Mouse (Mus musculus) limb, embryonic 14.5 days (tissue): Measurements from ENCODE around the gene Galnt10. TPM values are rescaled to one million over a fixed set of nuclear protein-coding genes. Genes with fewer than 3 reads are reported as not detected.
A peak's percentile ranks its signal among the peaks of the same experiment; 100 is the strongest.

Experiments used
- ATAC-seq: fragments of 200-750 bp; cut with Nextera tagmentation; 2 replicates; pipeline ENCODE4 v1.8.0; 2017; ENCODE audit warnings: low read depth, moderate number of reproducible peaks, moderate TSS enrichment; ENCODE audit not compliant: low FRiP score
- DNase-seq: peaks from one replicate; pipeline ENCODE4 v3.0.0-alpha.2; 2015; ENCODE audit warnings: low spot score
- H3K27ac ChIP-seq: fragments of 300-500 bp; sonication (generic); replicated peaks from 2 replicates; pipeline ENCODE4 v1.5.1; 2014; ENCODE audit warnings: low read depth, mild to moderate bottlenecking, low read length, moderate library complexity, mixed read lengths
- H3K27me3 ChIP-seq: fragments of 300-500 bp; sonication (generic); 2 replicates; pipeline ENCODE4 v1.6.1; 2014; ENCODE audit warnings: low read length, mixed read lengths; ENCODE audit not compliant: control insufficient read depth, insufficient read depth
- H3K36me3 ChIP-seq: fragments of 300-500 bp; sonication (generic); 2 replicates; pipeline ENCODE4 v1.6.1; 2014; ENCODE audit warnings: mild to moderate bottlenecking, low read length, moderate library complexity, mixed read lengths; ENCODE audit not compliant: control insufficient read depth, insufficient read depth
- H3K4me1 ChIP-seq: fragments of 300-500 bp; sonication (generic); 2 replicates; pipeline ENCODE4 v1.6.1; 2014; ENCODE audit warnings: antibody characterized with exemption, low read length, mixed read lengths; ENCODE audit not compliant: control insufficient read depth, insufficient read depth
- H3K4me2 ChIP-seq: fragments of 300-500 bp; sonication (generic); replicated peaks from 2 replicates; pipeline ENCODE4 v1.6.1; 2014; ENCODE audit warnings: low read depth, mild to moderate bottlenecking, low read length, moderate library complexity; ENCODE audit not compliant: severe bottlenecking
- H3K4me3 ChIP-seq: fragments of 300-500 bp; sonication (generic); replicated peaks from 2 replicates; pipeline ENCODE4 v1.5.1; 2014; ENCODE audit warnings: low read length
- H3K9ac ChIP-seq: fragments of 300-500 bp; sonication (generic); 2 replicates; pipeline ENCODE4 v1.6.1; 2014; ENCODE audit warnings: mild to moderate bottlenecking, low read depth, low read length, moderate library complexity; ENCODE audit not compliant: severe bottlenecking
- H3K9me3 ChIP-seq: fragments of 300-500 bp; sonication (generic); 2 replicates; pipeline ENCODE4 v1.6.1; 2016; ENCODE audit warnings: low read length; ENCODE audit not compliant: control insufficient read depth
- POLR2A ChIP-seq: fragments of 200-500 bp; IDR thresholded peaks from 2 replicates; pipeline ENCODE4 v1.8.0; 2012; ENCODE audit warnings: inconsistent platforms, mild to moderate bottlenecking, moderate library complexity, borderline replicate concordance; ENCODE audit not compliant: insufficient read depth, insufficient read length; ENCODE audit errors: extremely low read depth
- WGBS: fragments of 180-500 bp; shearing (Covaris S2); extraction: QIAGEN DNeasy Blood & Tissue Kit; methylation state at CpG from one replicate; pipeline ENCODE4 v1.1.7; 2014; 5-methylcytosine and 5-hydroxymethylcytosine counted together
- polyA plus RNA-seq, 2 experiments: library from polyadenylated mRNA; depleted of rRNA in 1 of 2; stranded (reverse) in 1 of 2; unstranded in 1 of 2; fragments of >200 nt; fragmentation: Nextera tagmentation in 1 of 2; extraction: Ambion mirVana in 1 of 2; gene quantifications; 2 replicates each; pipeline versions ENCODE4 v1.2.1 to v1.2.3; 2012 to 2014

Galnt10 gene
- polyA plus RNA-seq, 2 experiments: 24.4 to 26.5 TPM

GRCm38 (mm10) chr11:57653796-57654195 lies 8.6 kb downstream of the Galnt10 start:
- no peaks in the 10 kb centered on the region for H3K9me3 ChIP-seq
- DNase-seq (no peak), ATAC-seq (no peak)
- no peak overlapping the region for H3K27ac ChIP-seq
- WGBS: 90% methylated on average over 5 of the region's 5 CpGs
- no peaks in the 10 kb centered on the region for H3K27me3 ChIP-seq
- no peaks in the 10 kb centered on the region for H3K36me3 ChIP-seq
- H3K9ac ChIP-seq: no peak overlapping the region
- TF ChIP-seq POLR2A: no peak
- peaks cover 36% of the 10 kb centered on the region for H3K4me1 ChIP-seq
- H3K4me3 ChIP-seq: no peak overlapping the region
- no peak overlapping the region for H3K4me2 ChIP-seq

- ATAC-seq (no peak), DNase-seq (no peak)
- Histone ChIP-seq H3K9ac (no peak overlapping the region), H3K4me3 (no peak overlapping the region), H3K36me3 (no peaks in the 10 kb centered on the region), H3K27ac (no peak overlapping the region), H3K4me2 (no peak overlapping the region), H3K27me3 (no peaks in the 10 kb centered on the region), H3K9me3 (no peaks in the 10 kb centered on the region), H3K4me1 (peaks cover 36% of the 10 kb centered on the region)
- 65% methylated on average over 4 of the region's 4 CpGs for WGBS
- no peak for TF ChIP-seq POLR2A
These were observed 9.1 kb downstream of the Galnt10 start for GRCm38 (mm10) chr11:57654386-57654785.

DNA sequence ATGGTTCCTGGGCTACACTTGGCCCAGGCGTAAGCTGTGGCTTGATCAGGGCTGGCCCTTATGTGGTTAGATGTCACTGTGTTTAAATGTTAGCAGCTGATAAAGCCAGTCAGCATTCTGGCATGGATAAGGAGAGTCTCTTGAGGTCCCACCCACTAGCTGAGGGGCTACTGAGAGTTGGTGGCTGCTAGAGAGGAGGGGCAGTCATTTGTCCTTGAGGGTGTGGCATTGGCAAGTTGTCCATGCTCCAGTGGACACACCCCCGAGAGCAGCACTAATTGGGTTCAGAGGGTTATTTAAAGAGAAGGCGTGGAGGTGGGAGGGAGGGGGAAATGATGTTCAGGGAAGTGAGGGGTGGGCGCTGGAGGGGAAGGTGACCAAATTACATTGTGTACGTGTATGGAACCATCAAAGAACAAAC lies 9.7 kb downstream of the Galnt10 start:
- H3K9me3 ChIP-seq: no peaks in the 10 kb centered on the region
- H3K4me2 ChIP-seq: no peak overlapping the region
- peaks cover 36% of the 10 kb centered on the region for H3K4me1 ChIP-seq
- H3K9ac ChIP-seq: no peak overlapping the region
- no peak for DNase-seq
- no peaks in the 10 kb centered on the region for H3K27me3 ChIP-seq
- TF ChIP-seq POLR2A: no peak
- no peak overlapping the region for H3K4me3 ChIP-seq
- no peak for ATAC-seq
- no peaks in the 10 kb centered on the region for H3K36me3 ChIP-seq
- 46% methylated on average over 5 of the region's 5 CpGs for WGBS
- no peak overlapping the region for H3K27ac ChIP-seq

DNA sequence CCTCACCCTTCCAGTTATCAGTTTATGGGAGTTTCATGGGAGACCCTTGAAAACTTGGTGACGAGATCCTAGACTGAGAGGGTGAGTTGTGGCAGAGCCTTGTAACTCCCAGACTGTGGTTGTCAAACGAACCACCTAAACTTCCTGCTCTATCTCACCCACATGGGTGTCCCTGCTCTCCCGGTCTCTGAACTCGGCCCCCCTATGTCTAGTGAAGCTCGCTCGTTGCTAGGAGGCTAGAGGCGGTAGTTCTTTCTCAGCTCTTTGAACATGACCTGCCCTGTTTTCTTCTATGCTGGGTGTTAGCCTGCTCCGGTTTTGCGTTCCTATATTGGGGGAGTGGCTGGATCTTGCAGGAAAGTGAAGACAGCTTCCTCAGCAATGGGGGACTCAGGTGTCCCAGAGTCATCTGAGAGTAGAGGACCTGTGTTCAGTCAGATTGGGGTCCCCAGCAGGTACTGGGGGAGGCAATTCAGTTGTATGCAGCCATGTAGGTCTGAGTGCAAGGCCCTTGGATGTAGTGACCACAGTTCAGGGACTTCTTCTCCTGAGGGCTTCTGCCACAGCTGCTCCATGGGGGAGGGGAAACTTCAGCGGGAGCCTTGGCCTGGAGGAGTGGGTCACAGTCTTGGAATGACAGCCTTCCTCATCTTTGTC lies 10.6 kb downstream of the Galnt10 start:
- DNase-seq (no peak), ATAC-seq (no peak)
- Histone ChIP-seq H3K4me2 (no peak overlapping the region), H3K27ac (no peak overlapping the region), H3K9ac (0 out of 2 replicates have a peak overlapping the region, but pooled peaks have one; percentile 14), H3K9me3 (no peaks in the 10 kb centered on the region), H3K4me1 (peaks cover 34% of the 10 kb centered on the region), H3K4me3 (no peak overlapping the region), H3K36me3 (no peaks in the 10 kb centered on the region), H3K27me3 (no peaks in the 10 kb centered on the region)
- no peak for TF ChIP-seq POLR2A
- 60% methylated on average over 10 of the region's 10 CpGs for WGBS

DNA sequence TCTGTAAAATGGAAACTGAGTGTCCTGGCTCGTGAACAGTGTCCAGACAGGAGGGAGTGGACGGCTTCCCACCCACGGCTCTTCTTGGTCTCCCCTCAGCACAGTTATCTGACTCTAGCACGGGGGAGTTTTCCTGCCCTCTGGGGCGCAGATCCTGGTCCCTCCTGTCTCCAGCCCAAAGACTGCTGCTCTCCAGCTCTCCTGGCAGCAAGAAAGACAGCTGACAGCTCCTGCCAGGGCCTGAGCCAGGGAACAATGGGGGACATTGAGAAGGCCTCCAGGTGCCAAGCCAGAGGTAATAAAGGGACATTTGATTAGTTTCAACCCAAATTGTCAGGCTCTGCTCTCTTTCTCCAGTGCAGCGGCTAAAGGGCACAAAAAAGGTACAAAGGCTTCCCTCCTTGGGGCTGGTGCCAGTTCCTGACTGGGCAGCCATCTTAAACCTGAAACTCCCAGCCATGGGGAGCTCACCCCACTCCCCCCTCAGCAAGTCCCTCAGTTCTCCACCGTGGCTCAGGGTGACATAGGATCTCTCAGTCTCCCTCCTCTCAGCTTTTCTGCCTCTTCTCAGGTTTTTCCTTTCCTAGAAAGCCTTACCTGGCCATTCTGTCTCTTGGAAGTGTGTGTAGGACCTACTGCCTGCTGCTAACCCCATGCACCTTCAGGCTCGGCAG lies 11.5 kb downstream of the Galnt10 start:
- peaks cover 27% of the 10 kb centered on the region for H3K4me1 ChIP-seq
- no peak overlapping the region for H3K9ac ChIP-seq

More for the DNA sequence above, 11.5 kb downstream of the Galnt10 start:
- 68% methylated on average over 8 of the region's 8 CpGs for WGBS
- peak overlapping the region; percentile 19; the same call in 1 of the 2 replicates for H3K27ac ChIP-seq
- no peak for TF ChIP-seq POLR2A
- no peaks in the 10 kb centered on the region for H3K27me3 ChIP-seq
- no peaks in the 10 kb centered on the region for H3K9me3 ChIP-seq
- ATAC-seq: no peak
- H3K4me2 ChIP-seq: no peak overlapping the region
- no peak overlapping the region for H3K4me3 ChIP-seq
- DNase-seq: no peak
- no peaks in the 10 kb centered on the region for H3K36me3 ChIP-seq
